Mouse (Mus musculus): Measurements from ENCODE around the gene Tat. TPM values are rescaled to one million over a fixed set of nuclear protein-coding genes. Genes with fewer than 3 reads are reported as not detected.

Gene Tat
- polyA plus RNA-seq, 1 experiment = not detected

- no peak overlapping the region for H3K27ac ChIP-seq (ENCODE audit: insufficient read depth, low read length)
- no peak for DNase-seq (ENCODE audit: low read depth in 1 of 2, low spot score in 2 of 2)
- no peak overlapping the region for H3K4me3 ChIP-seq (ENCODE audit: extremely low read depth, insufficient read depth, insufficient read length)
- H3K27me3 ChIP-seq (ENCODE audit: control insufficient read depth, insufficient read depth, low read length) = no peaks in the 10 kb centered on the region; the same call in 1 of the 2 replicates
- H3K36me3 ChIP-seq (ENCODE audit: control insufficient read depth, insufficient read depth, low read length) = no peaks in the 10 kb centered on the region
- TF ChIP-seq POLR2A (IDR thresholded peaks at IDR 0.05; ENCODE audit: low read depth, low read length) (no peak), CTCF (IDR thresholded peaks at IDR 0.05; ENCODE audit: extremely low read depth, insufficient read depth, insufficient read length, insufficient replicate concordance) (no peak)
- no peaks in the 10 kb centered on the region for H3K4me1 ChIP-seq (ENCODE audit: control insufficient read depth, insufficient read depth, insufficient read length)
- WGBS = 81% methylated on average over 6 of the region's 6 CpGs
Measured at GRCm38 (mm10) chr8:109979339-109979738, 10.9 kb upstream of the Tat start.

- no peaks in the 10 kb centered on the region for H3K4me1 ChIP-seq (ENCODE audit: control insufficient read depth, insufficient read depth, insufficient read length)
- H3K27me3 ChIP-seq (ENCODE audit: control insufficient read depth, insufficient read depth, low read length) = no peaks in the 10 kb centered on the region; the same call in 1 of the 2 replicates
- H3K4me3 ChIP-seq (ENCODE audit: extremely low read depth, insufficient read depth, insufficient read length) = no peak overlapping the region
- TF ChIP-seq POLR2A (IDR thresholded peaks at IDR 0.05; ENCODE audit: low read depth, low read length) = no peak
- no peak for TF ChIP-seq CTCF (IDR thresholded peaks at IDR 0.05; ENCODE audit: extremely low read depth, insufficient read depth, insufficient read length, insufficient replicate concordance)
- no peak for DNase-seq (ENCODE audit: low read depth in 1 of 2, low spot score in 2 of 2)
- no peaks in the 10 kb centered on the region for H3K36me3 ChIP-seq (ENCODE audit: control insufficient read depth, insufficient read depth, low read length)
- H3K27ac ChIP-seq (ENCODE audit: insufficient read depth, low read length) = no peak overlapping the region
- 53% methylated on average over 15 of the region's 15 CpGs for WGBS
Measured at GRCm38 (mm10) chr8:109982386-109983105, 7.7 kb upstream of the Tat start.

- Histone ChIP-seq H3K27me3 (ENCODE audit: control insufficient read depth, insufficient read depth, low read length) (no peaks in the 10 kb centered on the region; the same call in 1 of the 2 replicates), H3K4me3 (ENCODE audit: extremely low read depth, insufficient read depth, insufficient read length) (no peak overlapping the region), H3K4me1 (ENCODE audit: control insufficient read depth, insufficient read depth, insufficient read length) (no peaks in the 10 kb centered on the region), H3K36me3 (ENCODE audit: control insufficient read depth, insufficient read depth, low read length) (no peaks in the 10 kb centered on the region), H3K27ac (ENCODE audit: insufficient read depth, low read length) (no peak overlapping the region)
- no peak for DNase-seq (ENCODE audit: low read depth in 1 of 2, low spot score in 2 of 2)
- TF ChIP-seq CTCF (IDR thresholded peaks at IDR 0.05; ENCODE audit: extremely low read depth, insufficient read depth, insufficient read length, insufficient replicate concordance) (no peak), POLR2A (IDR thresholded peaks at IDR 0.05; ENCODE audit: low read depth, low read length) (no peak)
- WGBS = 66% methylated on average over 5 of the region's 5 CpGs
Measured at GRCm38 (mm10) chr8:109983944-109984343, 6.3 kb upstream of the Tat start.

GRCm38 (mm10) chr8:109986384-109986783 is 3.9 kb upstream of the Tat start:
- WGBS = 71% methylated on average over 7 of the region's 7 CpGs
- TF ChIP-seq POLR2A (IDR thresholded peaks at IDR 0.05; ENCODE audit: low read depth, low read length) = no peak
- no peak for TF ChIP-seq CTCF (IDR thresholded peaks at IDR 0.05; ENCODE audit: extremely low read depth, insufficient read depth, insufficient read length, insufficient replicate concordance)
- Histone ChIP-seq H3K27ac (ENCODE audit: insufficient read depth, low read length) (no peak overlapping the region), H3K4me3 (ENCODE audit: extremely low read depth, insufficient read depth, insufficient read length) (no peak overlapping the region), H3K27me3 (ENCODE audit: control insufficient read depth, insufficient read depth, low read length) (no peaks in the 10 kb centered on the region; the same call in 1 of the 2 replicates), H3K4me1 (ENCODE audit: control insufficient read depth, insufficient read depth, insufficient read length) (no peaks in the 10 kb centered on the region), H3K36me3 (ENCODE audit: control insufficient read depth, insufficient read depth, low read length) (no peaks in the 10 kb centered on the region)
- no peak for DNase-seq (ENCODE audit: low read depth in 1 of 2, low spot score in 2 of 2)

- no peaks in the 10 kb centered on the region; the same call in 1 of the 2 replicates for H3K27me3 ChIP-seq (ENCODE audit: control insufficient read depth, insufficient read depth, low read length)
- TF ChIP-seq POLR2A (IDR thresholded peaks at IDR 0.05; ENCODE audit: low read depth, low read length) = no peak
- no peak for TF ChIP-seq CTCF (IDR thresholded peaks at IDR 0.05; ENCODE audit: extremely low read depth, insufficient read depth, insufficient read length, insufficient replicate concordance)
- no peaks in the 10 kb centered on the region for H3K36me3 ChIP-seq (ENCODE audit: control insufficient read depth, insufficient read depth, low read length)
- no peak overlapping the region for H3K27ac ChIP-seq (ENCODE audit: insufficient read depth, low read length)
- no peak for DNase-seq (ENCODE audit: low read depth in 1 of 2, low spot score in 2 of 2)
- 73% methylated on average over 7 of the region's 7 CpGs for WGBS
- no peaks in the 10 kb centered on the region for H3K4me1 ChIP-seq (ENCODE audit: control insufficient read depth, insufficient read depth, insufficient read length)
- no peak overlapping the region for H3K4me3 ChIP-seq (ENCODE audit: extremely low read depth, insufficient read depth, insufficient read length)
Measured at GRCm38 (mm10) chr8:109987776-109988175, 2.5 kb upstream of the Tat start.

GRCm38 (mm10) chr8:109989151-109989550 is 1.1 kb upstream of the Tat start:
- no peaks in the 10 kb centered on the region for H3K27me3 ChIP-seq (ENCODE audit: control insufficient read depth, insufficient read depth, low read length)
- 89% methylated on average over 8 of the region's 8 CpGs for whole genome bisulfite sequencing
- H3K4me1 ChIP-seq (ENCODE audit: control insufficient read depth, insufficient read depth, insufficient read length) = no peaks in the 10 kb centered on the region
- no peak for DNase-seq (ENCODE audit: low read depth in 1 of 2, low spot score in 2 of 2)
- no peaks in the 10 kb centered on the region for H3K36me3 ChIP-seq (ENCODE audit: control insufficient read depth, insufficient read depth, low read length)
- no peak overlapping the region for H3K27ac ChIP-seq (ENCODE audit: insufficient read depth, low read length)
- no peak overlapping the region for H3K4me3 ChIP-seq (ENCODE audit: extremely low read depth, insufficient read depth, insufficient read length)
- TF ChIP-seq CTCF (IDR thresholded peaks at IDR 0.05; ENCODE audit: extremely low read depth, insufficient read depth, insufficient read length, insufficient replicate concordance) (no peak), POLR2A (IDR thresholded peaks at IDR 0.05; ENCODE audit: low read depth, low read length) (no peak)

- Histone ChIP-seq H3K4me3 (ENCODE audit: extremely low read depth, insufficient read depth, insufficient read length) (no peak overlapping the region), H3K36me3 (ENCODE audit: control insufficient read depth, insufficient read depth, low read length) (no peaks in the 10 kb centered on the region), H3K4me1 (ENCODE audit: control insufficient read depth, insufficient read depth, insufficient read length) (no peaks in the 10 kb centered on the region), H3K27ac (ENCODE audit: insufficient read depth, low read length) (no peak overlapping the region), H3K27me3 (ENCODE audit: control insufficient read depth, insufficient read depth, low read length) (no peaks in the 10 kb centered on the region)
- no peak for DNase-seq (ENCODE audit: low read depth in 1 of 2, low spot score in 2 of 2)
- 77% methylated on average over 5 of the region's 5 CpGs for WGBS
- TF ChIP-seq POLR2A (IDR thresholded peaks at IDR 0.05; ENCODE audit: low read depth, low read length) = no peak
- TF ChIP-seq CTCF (IDR thresholded peaks at IDR 0.05; ENCODE audit: extremely low read depth, insufficient read depth, insufficient read length, insufficient replicate concordance) = no peak
Measured at GRCm38 (mm10) chr8:109992166-109992565, 1.9 kb downstream of the Tat start.

Measured in spleen, adult 2 months (tissue).